Mouse (Mus musculus): ENCODE results near the gene Gm10428.

- TF ChIP-seq CTCF (IDR thresholded peaks at IDR 0.05; ENCODE audit: borderline replicate concordance, extremely low read depth, insufficient read depth, insufficient read length) (no peak), POLR2A (IDR thresholded peaks at IDR 0.05; ENCODE audit: borderline replicate concordance, extremely low read depth, insufficient read depth, insufficient read length, poor library complexity, severe bottlenecking) (no peak)
Observed at GRCm38 (mm10) chr11:62789617-62789936, 36.7 kb downstream of the Gm10428 start.
